Mouse (Mus musculus) kidney, postnatal 0 days (tissue): ENCODE measurements around the gene Ephb1. TPM values are rescaled to one million over a fixed set of nuclear protein-coding genes. Genes with fewer than 3 reads are reported as not detected.

Source experiments
- ATAC-seq: fragments of 200-750 bp; cut with Nextera tagmentation; replicated peaks from 2 replicates; pipeline ENCODE4 v1.8.0; 2017; ENCODE audit warnings: low read depth, moderate number of reproducible peaks, moderate TSS enrichment, moderate library complexity; ENCODE audit not compliant: low FRiP score
- DNase-seq: peaks from one replicate; pipeline ENCODE4 v3.0.0-alpha.2; 2016; ENCODE audit warnings: low spot score
- H3K27ac ChIP-seq: fragments of 300-500 bp; sonication (generic); 2 replicates; pipeline ENCODE4 v1.5.1; 2014; ENCODE audit warnings: mild to moderate bottlenecking
- H3K27me3 ChIP-seq: fragments of 300-500 bp; sonication (generic); 2 replicates; pipeline ENCODE4 v1.6.1; 2014; ENCODE audit warnings: low read length, mixed read lengths; ENCODE audit not compliant: insufficient read depth
- H3K36me3 ChIP-seq: fragments of 300-500 bp; sonication (generic); 2 replicates; pipeline ENCODE4 v1.6.1; 2014; ENCODE audit warnings: low read length, mixed read lengths; ENCODE audit not compliant: insufficient read depth
- H3K4me1 ChIP-seq: fragments of 300-500 bp; sonication (generic); replicated peaks from 2 replicates; pipeline ENCODE4 v1.6.1; 2014; ENCODE audit warnings: antibody characterized with exemption, low read length, mixed read lengths; ENCODE audit not compliant: insufficient read depth
- H3K4me2 ChIP-seq: fragments of 300-500 bp; sonication (generic); 2 replicates; pipeline ENCODE4 v1.6.1; 2014; ENCODE audit warnings: mild to moderate bottlenecking, low read length, moderate library complexity, mixed read lengths
- H3K4me3 ChIP-seq: fragments of 300-500 bp; sonication (generic); replicated peaks from 2 replicates; pipeline ENCODE4 v1.5.1; 2014; ENCODE audit warnings: low read depth, low read length
- H3K9ac ChIP-seq: fragments of 300-500 bp; sonication (generic); 2 replicates; pipeline ENCODE4 v1.6.1; 2014; ENCODE audit warnings: low read depth, low read length
- H3K9me3 ChIP-seq: fragments of 300-500 bp; sonication (generic); replicated peaks from 2 replicates; pipeline ENCODE4 v1.6.1; 2016; ENCODE audit warnings: low read length, inconsistent platforms, mixed read lengths
- CTCF ChIP-seq: IDR thresholded peaks from 2 replicates; pipeline ENCODE4 v1.5.1; 2016; ENCODE audit warnings: antibody characterized with exemption, low read depth, mild to moderate bottlenecking, moderate library complexity
- WGBS: fragments of 180-500 bp; shearing (Covaris S2); extraction: QIAGEN DNeasy Blood & Tissue Kit; methylation state at CpG from one replicate; pipeline ENCODE4 v1.1.7; 2014; 5-methylcytosine and 5-hydroxymethylcytosine counted together
- polyA plus RNA-seq: library from polyadenylated mRNA; unstranded; fragments of >200 nt; fragmentation: Nextera tagmentation; extraction: Ambion mirVana; gene quantifications from 2 replicates; pipeline ENCODE4 v1.2.1, GENCODE M21; 2015

Gene Ephb1
- polyA plus RNA-seq, 1 experiment from 2014 or later = 4.2 TPM

- DNase-seq (no peak), ATAC-seq (no peak)
- Histone ChIP-seq H3K4me3 (no peak overlapping the region), H3K4me1 (no peaks in the 10 kb centered on the region), H3K27me3 (no peaks in the 10 kb centered on the region), H3K36me3 (no peaks in the 10 kb centered on the region), H3K4me2 (no peak overlapping the region), H3K27ac (no peak overlapping the region), H3K9me3 (no peaks in the 10 kb centered on the region), H3K9ac (no peak overlapping the region)
- 71% methylated on average over 10 of the region's 10 CpGs for WGBS
- no peak for TF ChIP-seq CTCF
Observed at GRCm38 (mm10) chr9:102002186-102002585, 352.3 kb downstream of the Ephb1 start.

DNA sequence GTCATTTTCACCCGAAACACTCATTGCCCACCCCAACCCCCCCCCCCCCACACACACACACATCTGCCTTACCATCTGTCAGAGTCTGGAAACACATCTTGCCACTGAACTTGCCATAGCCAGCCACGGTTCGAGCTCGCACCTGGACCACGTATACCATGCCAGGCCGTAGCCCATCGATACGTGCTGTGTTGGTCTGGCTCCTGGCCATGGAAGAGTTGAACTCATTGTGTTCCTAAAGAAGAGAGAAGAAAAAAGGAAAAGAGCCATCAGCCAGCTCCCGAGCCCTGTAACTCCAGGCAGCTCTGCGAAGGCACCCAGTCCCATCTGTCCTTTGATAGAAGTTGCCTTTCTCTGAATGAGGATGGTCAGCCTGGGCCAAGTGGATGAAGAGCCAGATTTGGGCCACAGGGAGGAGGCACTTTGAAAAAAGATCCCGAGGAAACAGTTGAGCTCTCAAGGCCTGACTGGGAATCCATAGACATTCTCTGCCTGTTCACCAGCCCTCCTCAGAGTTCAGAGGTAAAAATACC is 352.8 kb downstream of the Ephb1 start:
- H3K4me1 ChIP-seq = no peaks in the 10 kb centered on the region
- DNase-seq = no peak
- no peaks in the 10 kb centered on the region for H3K27me3 ChIP-seq
- H3K9ac ChIP-seq = no peak overlapping the region
- H3K36me3 ChIP-seq = no peaks in the 10 kb centered on the region
- no peaks in the 10 kb centered on the region for H3K9me3 ChIP-seq
- TF ChIP-seq CTCF = no peak
- H3K4me2 ChIP-seq = no peak overlapping the region
- H3K4me3 ChIP-seq = no peak overlapping the region
- ATAC-seq = no peak
- no peak overlapping the region for H3K27ac ChIP-seq
- WGBS = 90% methylated on average over 11 of the region's 11 CpGs

- H3K4me2 ChIP-seq = no peak overlapping the region
- no peaks in the 10 kb centered on the region for H3K36me3 ChIP-seq
- H3K9ac ChIP-seq = no peak overlapping the region
- no peak overlapping the region for H3K4me3 ChIP-seq
- peak; percentile 6 for DNase-seq
- no peaks in the 10 kb centered on the region for H3K4me1 ChIP-seq
- TF ChIP-seq CTCF = no peak
- 24% methylated on average over 4 of the region's 4 CpGs for WGBS
- no peaks in the 10 kb centered on the region for H3K27me3 ChIP-seq
- ATAC-seq = no peak
- no peak overlapping the region for H3K27ac ChIP-seq
- H3K9me3 ChIP-seq = no peaks in the 10 kb centered on the region
Observed at GRCm38 (mm10) chr9:101999690-102000089, 354.8 kb downstream of the Ephb1 start.

GRCm38 (mm10) chr9:101996771-101997500 is 357.6 kb downstream of the Ephb1 start:
- no peaks in the 10 kb centered on the region for H3K4me1 ChIP-seq
- H3K4me3 ChIP-seq = no peak overlapping the region
- H3K27me3 ChIP-seq = no peaks in the 10 kb centered on the region
- no peak overlapping the region for H3K27ac ChIP-seq
- no peaks in the 10 kb centered on the region for H3K36me3 ChIP-seq
- no peak overlapping the region for H3K9ac ChIP-seq
- TF ChIP-seq CTCF = no peak
- WGBS = 65% methylated on average over 16 of the region's 16 CpGs
- H3K9me3 ChIP-seq = no peaks in the 10 kb centered on the region
- no peak for DNase-seq
- ATAC-seq = no peak
- H3K4me2 ChIP-seq = no peak overlapping the region

GRCm38 (mm10) chr9:101996183-101996582 is 358.3 kb downstream of the Ephb1 start:
- no peak overlapping the region for H3K4me2 ChIP-seq

DNA sequence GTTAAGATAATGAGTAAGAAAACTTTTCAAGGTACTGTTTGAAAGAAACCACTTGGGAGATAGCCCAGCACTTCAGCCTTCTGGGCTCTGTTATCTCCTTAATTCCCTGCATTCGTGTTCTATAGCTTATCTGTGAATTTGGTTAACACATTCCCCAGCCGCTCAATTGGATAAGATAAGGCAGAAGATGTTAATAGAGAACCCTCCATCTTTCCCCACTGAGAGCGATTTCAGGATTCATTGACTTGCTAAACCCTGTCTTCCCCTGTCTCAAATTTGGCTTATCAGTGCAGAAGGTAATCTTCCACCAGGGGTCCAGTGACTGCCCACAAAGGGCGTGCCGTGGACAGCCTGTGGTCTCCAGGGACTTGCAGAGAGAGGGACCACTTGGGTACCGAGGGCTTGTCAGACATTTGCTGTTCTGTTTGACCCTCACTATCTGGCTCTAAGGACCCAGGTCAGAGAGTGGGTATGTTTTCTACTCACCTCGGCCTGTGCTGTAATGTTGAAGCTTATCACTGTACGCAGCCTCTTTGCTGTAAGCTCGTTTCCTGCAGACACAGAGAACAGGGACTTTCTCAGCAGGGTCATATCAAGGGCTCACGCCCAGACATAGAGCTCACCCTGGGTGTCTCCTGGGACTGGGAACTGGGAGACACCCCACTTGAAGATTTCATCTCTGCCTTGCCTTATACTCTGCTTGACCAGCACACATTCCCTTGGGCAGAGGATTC is 358.9 kb downstream of the Ephb1 start:
- Histone ChIP-seq H3K4me3 (no peak overlapping the region), H3K4me2 (no peak overlapping the region), H3K4me1 (no peaks in the 10 kb centered on the region), H3K36me3 (no peaks in the 10 kb centered on the region), H3K27ac (no peak overlapping the region), H3K9ac (no peak overlapping the region), H3K27me3 (no peaks in the 10 kb centered on the region), H3K9me3 (no peaks in the 10 kb centered on the region)
- WGBS = 79% methylated on average over 10 of the region's 10 CpGs
- ATAC-seq (no peak), DNase-seq (no peak)
- no peak for TF ChIP-seq CTCF

More at GRCm38 (mm10) chr9:101996183-101996582, 358.3 kb downstream of the Ephb1 start:
- ATAC-seq = no peak
- Histone ChIP-seq H3K27me3 (no peaks in the 10 kb centered on the region), H3K4me3 (no peak overlapping the region), H3K27ac (no peak overlapping the region), H3K9ac (no peak overlapping the region), H3K9me3 (no peaks in the 10 kb centered on the region), H3K4me1 (no peaks in the 10 kb centered on the region), H3K36me3 (no peaks in the 10 kb centered on the region)
- TF ChIP-seq CTCF = no peak
- DNase-seq = no peak
- 80% methylated on average over 7 of the region's 7 CpGs for WGBS
